Mouse (Mus musculus) cerebellum, adult 11-12 months (tissue): Measurements from ENCODE around the gene Scn8a.
A peak's percentile ranks its signal among the peaks of the same experiment; 100 is the strongest.

Experiments used
- DNase-seq: peaks from one replicate; pipeline ENCODE4 v3.0.0; 2022

Scn8a gene

GRCm38 (mm10) chr15:100961561-100961960 is 91.9 kb downstream of the Scn8a start:
- DNase-seq, result no peak

GRCm38 (mm10) chr15:100971443-100971842 is 101.8 kb downstream of the Scn8a start:
- no peak for DNase-seq

- no peak for DNase-seq
These were observed 103.1 kb downstream of the Scn8a start for GRCm38 (mm10) chr15:100972795-100973194.

DNA sequence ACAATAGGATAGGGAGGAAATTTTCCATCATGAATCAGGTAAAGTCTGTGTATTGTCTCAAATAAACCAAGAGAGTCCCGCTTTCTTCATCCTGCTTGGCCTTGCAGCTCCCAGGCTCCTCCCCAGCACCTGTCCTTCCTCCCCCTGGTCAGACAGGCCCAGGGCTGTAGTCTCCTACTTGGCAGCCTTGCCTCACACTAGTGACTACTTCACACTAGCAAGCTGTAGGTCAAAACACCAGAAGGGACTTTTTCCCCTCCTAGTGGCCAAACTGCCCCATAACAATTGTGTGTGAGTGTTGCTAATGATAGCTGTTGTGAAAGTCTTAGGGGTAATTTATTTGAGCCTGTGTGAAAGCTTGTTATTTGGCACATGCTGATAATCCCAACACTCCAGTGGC is 105.0 kb downstream of the Scn8a start:
- peak; percentile 60 for DNase-seq

DNA sequence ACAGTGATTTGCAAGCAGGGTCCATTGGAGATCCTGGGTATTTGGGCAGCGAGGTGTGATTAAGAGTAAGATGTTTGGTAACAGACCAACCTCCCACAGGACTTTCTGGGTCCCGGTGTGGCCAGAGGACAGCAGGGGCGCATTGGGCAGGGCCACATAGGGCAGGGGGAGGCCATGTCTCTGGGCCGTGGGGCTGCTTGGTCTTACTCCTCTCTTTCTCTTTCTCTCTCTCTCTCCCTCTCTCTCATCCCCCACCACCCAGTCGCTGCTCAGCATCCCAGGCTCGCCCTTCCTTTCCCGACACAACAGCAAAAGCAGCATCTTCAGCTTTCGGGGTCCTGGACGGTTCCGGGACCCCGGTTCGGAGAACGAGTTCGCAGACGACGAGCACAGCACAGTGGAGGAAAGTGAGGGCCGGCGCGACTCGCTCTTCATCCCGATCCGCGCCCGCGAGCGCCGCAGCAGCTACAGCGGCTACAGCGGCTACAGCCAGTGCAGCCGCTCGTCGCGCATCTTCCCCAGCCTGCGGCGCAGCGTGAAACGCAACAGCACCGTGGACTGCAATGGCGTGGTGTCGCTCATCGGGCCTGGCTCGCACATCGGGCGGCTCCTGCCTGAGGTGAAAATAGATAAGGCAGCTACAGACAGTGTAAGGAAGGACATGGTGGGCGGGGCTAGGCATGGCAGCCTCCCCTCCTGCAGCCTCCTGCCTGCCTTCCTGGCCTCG is 113.9 kb downstream of the Scn8a start:
- DNase-seq, result peak; percentile 16

GRCm38 (mm10) chr15:100984154-100984893 is 114.7 kb downstream of the Scn8a start:
- DNase-seq, result no peak

DNA sequence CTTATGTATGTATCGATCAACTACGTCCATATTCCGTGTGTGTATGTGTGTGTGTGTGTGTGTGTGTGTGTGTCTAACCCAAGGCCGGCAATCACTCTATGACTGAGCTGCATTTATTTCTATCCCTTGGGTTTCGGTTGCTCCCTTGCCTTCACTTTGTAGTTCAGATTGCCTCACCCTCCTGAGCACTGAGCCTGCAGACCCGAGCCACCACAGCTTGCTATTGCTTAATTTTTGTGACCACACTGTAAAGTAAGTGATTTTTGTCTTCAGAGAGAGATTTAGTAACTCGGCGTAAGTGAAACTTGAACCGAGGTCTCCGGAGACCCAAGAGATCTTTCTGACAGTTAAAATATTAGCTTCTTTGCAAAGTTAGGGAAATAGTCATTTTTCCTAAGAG is 116.8 kb downstream of the Scn8a start:
- DNase-seq, result no peak

DNA sequence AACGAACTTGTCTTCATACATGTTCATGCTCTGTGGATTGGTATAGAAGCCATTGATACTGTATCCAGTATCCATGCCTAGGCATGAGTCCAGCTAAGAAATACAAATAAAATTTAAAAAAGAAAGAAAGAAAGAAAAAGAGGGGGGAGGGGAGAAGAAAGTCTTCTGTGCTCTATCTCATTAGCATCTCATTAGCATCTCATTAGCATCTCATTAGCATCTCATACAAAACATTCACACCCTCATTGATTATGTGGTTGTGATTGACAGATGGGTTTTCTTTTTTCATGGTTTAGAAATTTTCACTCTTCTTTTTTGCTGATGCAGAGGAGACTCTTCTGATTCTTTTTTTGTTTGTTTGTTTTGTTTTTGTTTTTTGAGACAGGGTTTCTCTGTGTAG is 117.4 kb downstream of the Scn8a start:
- DNase-seq, result no peak

- peak; percentile 26 for DNase-seq
These were observed 120.6 kb downstream of the Scn8a start for GRCm38 (mm10) chr15:100990283-100990682.

GRCm38 (mm10) chr15:100997090-100997489 is 127.4 kb downstream of the Scn8a start:
- peak; percentile 53 for DNase-seq

DNA sequence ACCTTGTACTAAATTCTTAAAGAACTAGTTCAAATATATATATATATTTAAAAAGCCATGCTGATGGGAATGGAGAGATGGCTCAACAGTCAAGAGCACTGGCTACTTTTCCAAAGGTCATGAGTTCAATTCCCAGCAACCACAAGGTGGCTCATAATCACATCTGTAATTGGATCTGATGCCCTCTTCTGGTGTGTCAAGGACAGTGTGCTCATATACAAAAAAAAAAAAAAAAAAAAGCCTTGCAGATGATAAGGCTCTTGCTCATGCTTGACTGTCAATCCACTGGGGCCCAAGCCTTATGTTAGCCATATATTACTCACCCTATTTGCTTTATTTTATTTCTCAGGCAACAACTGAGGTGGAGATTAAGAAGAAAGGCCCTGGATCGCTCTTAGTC is 132.0 kb downstream of the Scn8a start:
- DNase-seq, result no peak

GRCm38 (mm10) chr15:101002466-101002865 is 132.8 kb downstream of the Scn8a start:
- no peak for DNase-seq

- DNase-seq, result no peak
These were observed 134.9 kb downstream of the Scn8a start for GRCm38 (mm10) chr15:101004538-101004937.

GRCm38 (mm10) chr15:101005717-101006116 is 136.1 kb downstream of the Scn8a start:
- DNase-seq, result no peak

GRCm38 (mm10) chr15:101006251-101007040 is 136.8 kb downstream of the Scn8a start:
- no peak for DNase-seq

- no peak for DNase-seq
These were observed 137.6 kb downstream of the Scn8a start for GRCm38 (mm10) chr15:101007236-101007635.

DNA sequence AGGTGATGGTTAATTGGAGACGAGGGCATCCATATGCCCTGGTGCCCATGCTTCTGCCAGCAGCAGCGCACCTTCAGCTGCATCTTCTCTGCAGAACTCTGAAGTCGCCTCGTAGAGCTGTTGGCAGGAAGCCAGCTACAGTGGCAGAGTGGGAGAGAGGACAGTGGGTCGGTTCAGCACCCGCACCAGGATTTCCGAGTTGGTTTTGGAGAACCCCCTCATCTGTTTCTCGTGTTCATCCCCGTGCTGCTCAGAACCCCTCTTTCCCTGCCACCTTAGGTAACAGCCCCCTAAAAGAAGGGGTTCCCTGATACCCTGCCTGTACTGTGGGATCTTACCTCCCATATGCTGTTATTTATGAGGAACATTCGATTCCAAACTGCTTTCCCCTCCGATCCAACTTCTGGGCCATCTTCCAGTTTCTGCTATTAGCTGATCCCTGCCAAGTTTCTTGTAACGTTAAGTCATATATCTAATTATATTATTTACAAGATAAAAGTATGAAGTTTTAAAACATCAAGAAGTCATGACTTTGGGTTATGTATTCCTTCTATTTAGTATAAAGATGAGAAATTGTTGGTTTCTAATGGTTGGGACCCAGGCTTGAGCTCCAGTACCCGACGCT is 138.8 kb downstream of the Scn8a start:
- DNase-seq, result no peak

DNA sequence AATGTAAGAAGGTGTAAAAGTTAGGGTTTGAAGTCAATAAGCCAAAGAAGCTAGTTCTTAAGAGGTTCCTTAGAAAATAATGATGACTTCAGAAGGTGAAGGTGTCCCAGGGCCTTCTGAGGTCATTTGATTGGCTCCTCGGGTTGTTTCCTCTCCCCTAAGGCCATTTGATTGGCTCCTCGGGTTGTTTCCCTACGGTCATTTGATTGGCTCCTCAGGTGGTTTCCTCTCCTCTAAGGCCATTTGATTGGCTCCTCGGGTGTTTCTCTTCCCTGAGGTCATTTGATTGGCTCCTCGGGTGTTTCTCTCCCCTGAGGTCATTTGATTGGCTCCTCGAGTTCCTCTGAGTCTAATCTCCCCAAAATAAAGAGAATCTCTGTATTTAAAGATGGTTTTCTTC is 141.7 kb downstream of the Scn8a start:
- DNase-seq, result no peak

GRCm38 (mm10) chr15:101028960-101029359 is 159.3 kb downstream of the Scn8a start:
- DNase-seq, result no peak

GRCm38 (mm10) chr15:101039651-101040050 is 170.0 kb downstream of the Scn8a start:
- DNase-seq, result no peak

DNA sequence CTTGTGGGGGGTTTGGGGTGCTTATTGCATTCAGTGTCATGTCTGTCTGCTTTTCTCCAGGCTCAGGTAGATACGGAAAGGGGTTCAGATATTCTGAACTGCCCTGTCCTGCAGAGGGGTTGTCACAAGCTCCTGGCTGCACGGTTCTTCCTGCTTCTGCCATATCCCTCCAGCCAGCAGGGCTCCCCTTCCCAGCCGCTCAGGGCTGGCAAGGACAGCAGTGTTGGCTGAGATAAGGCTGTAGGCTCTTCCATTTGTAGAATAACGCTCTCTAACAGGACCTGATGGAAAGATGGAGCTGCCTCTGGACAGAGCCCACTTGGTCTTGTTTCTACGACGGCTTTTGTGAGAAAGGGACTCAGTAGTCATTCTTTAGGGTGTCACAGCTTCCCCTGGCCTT is 172.3 kb downstream of the Scn8a start:
- no peak for DNase-seq

- DNase-seq, result peak; percentile 42
These were observed 173.0 kb downstream of the Scn8a start for GRCm38 (mm10) chr15:101042613-101043012.

- DNase-seq, result no peak
These were observed 174.9 kb downstream of the Scn8a start for GRCm38 (mm10) chr15:101044531-101044930.
